Mouse (Mus musculus) heart, postnatal 25 days (tissue): ENCODE measurements at regions not wholly inside any gene's neighbourhood (a gene's known extent, or its start where the extent isn't known, plus 50 kb on each side); places are given as distances from the start of the nearest gene placed in this dataset.
A peak's percentile ranks its signal among the peaks of the same experiment; 100 is the strongest.

ENCODE experiments used
- DNase-seq: peaks from one replicate; pipeline ENCODE4 v3.0.0; 2022; ENCODE audit warnings: low spot score
- intact Hi-C: fragments of 180-260 bp; cut with DNase I; formaldehyde crosslinking; loops from one replicate; pipeline ENCODE4 v1.15.1; 2025

GRCm38 (mm10) chr1:151112390-151112789 lies 69.9 kb upstream of the Gm47985 start:
- intact Hi-C loops, result no loop called here

GRCm38 (mm10) chr1:151113199-151113598 lies 69.1 kb upstream of the Gm47985 start:
- intact Hi-C loops, result no loop called here
- DNase-seq, result no peak

More at GRCm38 (mm10) chr1:151112390-151112789, 69.9 kb upstream of the Gm47985 start:
- no peak for DNase-seq

GRCm38 (mm10) chr1:151118530-151118929 lies 63.8 kb upstream of the Gm47985 start:
- DNase-seq, result no peak
- intact Hi-C loops, result no loop called here

- DNase-seq, result no peak
- intact Hi-C loops, result no loop called here
Measured at GRCm38 (mm10) chr1:151118982-151119381, 63.4 kb upstream of the Gm47985 start.

- no peak for DNase-seq
Measured at GRCm38 (mm10) chr1:151119566-151119965, 62.8 kb upstream of the Gm47985 start.

GRCm38 (mm10) chr1:151121686-151122085 lies 60.7 kb upstream of the Gm47985 start:
- intact Hi-C loops, result loop anchor here (5.0 kb wide), 1 partner anchor 116 kb away; no protein-coding TSS in a partner anchor
- no peak for DNase-seq

More at GRCm38 (mm10) chr1:151119566-151119965, 62.8 kb upstream of the Gm47985 start:
- intact Hi-C loops, result no loop called here

GRCm38 (mm10) chr1:151123964-151124363 lies 58.4 kb upstream of the Gm47985 start:
- DNase-seq, result no peak
- intact Hi-C loops, result loop anchor here (5.0 kb wide), 1 partner anchor 113 kb away; no protein-coding TSS in a partner anchor

GRCm38 (mm10) chr1:151125028-151125659 lies 57.2 kb upstream of the Gm47985 start:
- intact Hi-C loops, result no loop called here
- DNase-seq, result no peak

- intact Hi-C loops, result no loop called here
- no peak for DNase-seq
Measured at GRCm38 (mm10) chr1:151125764-151126485, 56.4 kb upstream of the Gm47985 start.

- DNase-seq, result no peak
- intact Hi-C loops, result no loop called here
Measured at GRCm38 (mm10) chr1:151126756-151127155, 55.6 kb upstream of the Gm47985 start.

- intact Hi-C loops, result no loop called here
Measured at GRCm38 (mm10) chr1:151128005-151128404, 54.3 kb upstream of the Gm47985 start.

GRCm38 (mm10) chr1:151128955-151129354 lies 53.4 kb upstream of the Gm47985 start:
- intact Hi-C loops, result no loop called here

More at GRCm38 (mm10) chr1:151128005-151128404, 54.3 kb upstream of the Gm47985 start:
- DNase-seq, result peak; percentile 45

GRCm38 (mm10) chr1:151130036-151130435 lies 52.3 kb upstream of the Gm47985 start:
- DNase-seq, result no peak
- intact Hi-C loops, result no loop called here

More at GRCm38 (mm10) chr1:151128955-151129354, 53.4 kb upstream of the Gm47985 start:
- DNase-seq, result no peak

- DNase-seq, result no peak
- intact Hi-C loops, result no loop called here
Measured at GRCm38 (mm10) chr1:151130845-151131626, 51.3 kb upstream of the Gm47985 start.

GRCm38 (mm10) chr1:151131627-151132284 lies 50.6 kb upstream of the Gm47985 start:
- DNase-seq, result no peak
- intact Hi-C loops, result no loop called here
